ENCODE assay signal across 13 mouse cellular contexts in the genomic region with DNA sequence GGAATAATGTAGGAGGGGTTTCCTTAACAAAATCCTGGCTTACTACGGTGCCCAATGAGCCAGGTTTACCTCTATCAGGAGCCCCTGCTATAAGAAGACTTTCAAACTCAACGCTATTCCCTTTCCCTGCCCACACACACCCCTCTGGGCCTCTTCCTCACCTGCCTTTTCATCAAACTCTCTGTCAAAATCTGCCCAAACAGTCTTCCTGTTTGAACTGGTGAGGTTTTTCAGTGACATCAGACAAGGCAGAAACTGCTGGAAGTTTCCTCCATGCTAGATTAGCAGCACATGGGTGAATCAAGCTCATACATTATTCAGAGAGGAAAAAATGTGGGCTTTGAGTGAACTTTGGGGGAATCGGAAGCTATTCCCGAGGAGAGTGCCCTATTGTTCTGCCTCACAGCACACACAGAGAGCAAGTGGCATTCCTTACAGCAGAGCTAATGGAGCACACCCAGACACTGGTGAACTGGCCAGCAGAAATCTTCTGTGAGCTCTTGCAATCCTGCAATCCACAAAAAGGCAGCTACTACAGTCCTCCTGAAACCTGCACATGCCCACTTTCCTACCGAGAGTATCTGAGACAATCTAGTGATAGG.
DNase-seq lines count a peak whose midpoint lies in the region; ATAC-seq lines count a peak whose summit lies in the region.
"Had no signal": no experiment of that assay in that cellular context is flagged by ENCODE, and none has a peak within 500 bp of the region (broad histone marks: within the 10 kb centered on the region; RNA-seq: fewer than 3 reads in every experiment).

No protein-coding gene starts in this region.

- H3K4me1 ChIP-seq in embryonic facial prominence, embryonic 14.5 days (ENCODE audit: control insufficient read depth, insufficient read depth, low read length) = peaks cover 6% of the 10 kb centered on the region; the same call in 1 of the 2 replicates
- H3K4me1 ChIP-seq: hindbrain, embryonic 15.5 days; stomach, embryonic 15.5 days had no signal

- H3K36me3 ChIP-seq in embryonic facial prominence, embryonic 14.5 days (ENCODE audit: control insufficient read depth, insufficient read depth, low read length) = no peaks in the 10 kb centered on the region
- H3K36me3 ChIP-seq: heart, embryonic 12.5 days; hindbrain, embryonic 15.5 days; stomach, embryonic 15.5 days had no signal

- no peaks in the 10 kb centered on the region for H3K27me3 ChIP-seq in embryonic facial prominence, embryonic 14.5 days (replicated peaks; ENCODE audit: control insufficient read depth, insufficient read depth, low read length)
- H3K27me3 ChIP-seq: heart, embryonic 12.5 days; hindbrain, embryonic 15.5 days; stomach, embryonic 15.5 days had no signal

- no peak overlapping the region for H3K4me3 ChIP-seq in embryonic facial prominence, embryonic 14.5 days (ENCODE audit: low read depth, low read length)
- H3K4me3 ChIP-seq: heart, embryonic 12.5 days; hindbrain, embryonic 15.5 days; stomach, embryonic 15.5 days had no signal

- DNase-seq in kidney, adult 11 months = peak; percentile 2
- no peak for DNase-seq in kidney, adult 9 months
- peak; percentile 89 for DNase-seq in Muller cell, postnatal 12 days (ENCODE audit: inconsistent ontology term)
- DNase-seq in embryonic facial prominence, embryonic 14.5 days (ENCODE audit: low spot score) = no peak
- no peak for DNase-seq in adrenal gland, postnatal 14 days
- no peak for DNase-seq in right cerebral cortex, adult 2 months (ENCODE audit: low spot score in 2 of 2)
- no peak for DNase-seq in right cerebral cortex, adult 18-20 months
- DNase-seq: cerebellum, postnatal 25 days; gastrocnemius, postnatal 10 days had no signal

- WGBS in embryonic facial prominence, embryonic 14.5 days = 38% methylated on average over 5 of the region's 5 CpGs

- H3K9ac ChIP-seq in embryonic facial prominence, embryonic 14.5 days (ENCODE audit: low read depth, low read length) = no peak overlapping the region
- H3K9ac ChIP-seq: heart, embryonic 12.5 days; hindbrain, embryonic 15.5 days; stomach, embryonic 15.5 days had no signal

- ATAC-seq in embryonic facial prominence, embryonic 14.5 days (ENCODE audit: low read depth) = peak; percentile 50; the same call in 1 of the 2 replicates
- peak; percentile 67 to 76 for ATAC-seq in hematopoietic stem cell, adult 5-6 weeks (replicated peaks in 1 of 2; ENCODE audit: insufficient read depth in 1 of 2, low FRiP score in 2 of 2, low TSS enrichment in 1 of 2, low read depth in 1 of 2, poor library complexity in 2 of 2, severe bottlenecking in 2 of 2)

- H3K27ac ChIP-seq in embryonic facial prominence, embryonic 14.5 days (replicated peaks; ENCODE audit: low read depth, low read length) = peak overlapping the region; percentile 49; the same call in 1 of the 2 replicates
- H3K27ac ChIP-seq: hindbrain, embryonic 15.5 days; stomach, embryonic 15.5 days had no signal

- no peaks in the 10 kb centered on the region for H3K9me3 ChIP-seq in embryonic facial prominence, embryonic 14.5 days (ENCODE audit: control insufficient read depth, low read length)
- H3K9me3 ChIP-seq: heart, embryonic 12.5 days; hindbrain, embryonic 15.5 days; stomach, embryonic 15.5 days had no signal

- H3K4me2 ChIP-seq in embryonic facial prominence, embryonic 14.5 days (ENCODE audit: low read depth, low read length) = no peak overlapping the region
- H3K4me2 ChIP-seq: heart, embryonic 12.5 days; hindbrain, embryonic 15.5 days; stomach, embryonic 15.5 days had no signal

Comparison
In these comparisons a context has a peak if more than half of its experiments do, and no peak if none do; other contexts are left out.
1. DNase-seq: peak in kidney, adult 11 months (single experiment) and Muller cell, postnatal 12 days (single experiment); none in kidney, adult 9 months (single experiment), embryonic facial prominence, embryonic 14.5 days (single experiment), adrenal gland, postnatal 14 days (single experiment), right cerebral cortex, adult 2 months (0 of 2) and right cerebral cortex, adult 18-20 months (single experiment).